In genomic region chr3:122763240-122763761, GRCm38 (mm10) we compare ENCODE assay signal across 20 mouse cellular contexts. TPM values are rescaled to one million over a fixed set of nuclear protein-coding genes. Genes with fewer than 3 reads are reported as not detected.
DNase-seq lines count a peak whose midpoint lies in the region; ATAC-seq and TF ChIP-seq lines count a peak whose summit lies in the region.
"Had no signal": no experiment of that assay in that cellular context is flagged by ENCODE, and none has a peak within 500 bp of the region (broad histone marks: within the 10 kb centered on the region; RNA-seq: fewer than 3 reads in every experiment).

No protein-coding gene starts in this region.

- H3K4me3 ChIP-seq in gastrocnemius, adult 2 months, result peak overlapping the region; percentile 52
- H3K4me3 ChIP-seq: heart, adult 2 months; liver, embryonic 12.5 days; neural tube, embryonic 12.5 days had no signal

- H3K27ac ChIP-seq in gastrocnemius, adult 2 months, result peak overlapping the region; percentile 46; the same call in 1 of the 2 replicates
- H3K27ac ChIP-seq: heart, adult 2 months; liver, embryonic 12.5 days; neural tube, embryonic 12.5 days had no signal

- peak; percentile 17 for DNase-seq in gastrocnemius, adult 2 months
- no peak for DNase-seq in gastrocnemius, postnatal 10 days
- peak; percentile 30 for DNase-seq in 3T3-L1 (ENCODE audit: low read depth, low spot score)
- DNase-seq in layer of hippocampus, postnatal 25 days (ENCODE audit: extremely low spot score in 1 of 2, low spot score in 1 of 2), result no peak
- no peak for DNase-seq in frontal cortex, postnatal 10 days (ENCODE audit: low spot score in 2 of 2)
- DNase-seq: cerebellum, adult 8-10 months; gastrocnemius, postnatal 14 days; heart, adult 2 months; kidney, postnatal 36 days; lung, adult 2 months; lung, postnatal 36 days; right cerebral cortex, postnatal 4 days; thymus, adult 18-20 months had no signal

- no peak for TF ChIP-seq CTCF in gastrocnemius, adult 2 months (IDR thresholded peaks at IDR 0.05)

- intact Hi-C loops in gastrocnemius, adult 2 months (cut with DNase I), result no loop called here

- ATAC-seq in common myeloid progenitor, adult 5-6 weeks (replicated peaks; ENCODE audit: low read depth, poor library complexity, severe bottlenecking), result peak; percentile 21; the same call in 1 of the 2 replicates
- ATAC-seq in megakaryocyte-erythroid progenitor cell, adult 5-6 weeks (replicated peaks; ENCODE audit: low FRiP score, low TSS enrichment, poor library complexity, severe bottlenecking), result 0 out of 2 replicates have a peak, but pooled peaks have one; percentile 35
- no peak for ATAC-seq in erythroblast, adult 5-6 weeks (replicated peaks; ENCODE audit: low FRiP score, poor library complexity, severe bottlenecking)
- ATAC-seq: CD4-positive, CD25-positive, alpha-beta regulatory T cell, adult 4 months; liver, embryonic 12.5 days; Patski had no signal

RNA-seq across cellular contexts. Expression of gene Pde5a, which starts 34.6 kb away (rescaled TPM):
- 1 to 10 TPM; 1.7 to 2.0 TPM for total RNA-seq in gastrocnemius, adult 2 months (2021)
- 10 to 100 TPM; 11.0 to 12.9 TPM for total RNA-seq in gastrocnemius, postnatal 10 days (2021)
- 7.1 and 10.1 TPM in 2 replicates for total RNA-seq in common myeloid progenitor, adult 5-6 weeks (2017)
- total RNA-seq in megakaryocyte-erythroid progenitor cell, adult 5-6 weeks (2014; fragmentation: Nextera tagmentation), result 4.5 and 8.2 TPM in 2 replicates
- total RNA-seq in megakaryocyte-erythroid progenitor cell, adult 5-6 weeks (2017), result 3.4 and 7.8 TPM in 2 replicates
- total RNA-seq in erythroblast, adult 5-6 weeks (2015; ENCODE audit: low replicate concordance), result 0.21 and 1.2 TPM in 2 replicates
- total RNA-seq in erythroblast, adult 5-6 weeks (2017; ENCODE audit: low replicate concordance), result 0.77 and 1.4 TPM in 2 replicates
- total RNA-seq in layer of hippocampus, postnatal 25 days (2021), result 1 to 10 TPM; 7.8 to 9.7 TPM

Comparison
In these comparisons a context has a peak if more than half of its experiments do, and no peak if none do; other contexts are left out.
1. DNase-seq: peak in gastrocnemius, adult 2 months (single experiment) and 3T3-L1 (single experiment); none in gastrocnemius, postnatal 10 days (single experiment), layer of hippocampus, postnatal 25 days (0 of 2) and frontal cortex, postnatal 10 days (0 of 2).